Mouse (Mus musculus) ES-Bruce4 (cell line): ENCODE results near the gene Rsph3a.

Experiments
- CTCF ChIP-seq: IDR thresholded peaks from one replicate; pipeline ENCODE4 v1.8.1; 2011; ENCODE audit warnings: low read depth, low read length
- EP300 ChIP-seq: IDR thresholded peaks from 2 replicates; pipeline ENCODE4 v1.6.1; 2011; ENCODE audit warnings: low read depth, low read length; ENCODE audit not compliant: insufficient read depth
- POLR2A ChIP-seq: IDR thresholded peaks from one replicate; pipeline ENCODE4 v1.8.1; 2011; ENCODE audit warnings: low read length; ENCODE audit not compliant: insufficient read depth

GRCm38 (mm10) chr17:7897756-7898155 is 47.7 kb upstream of the Rsph3a start:
- TF ChIP-seq CTCF (no peak), POLR2A (no peak), EP300 (no peak)
